Mouse (Mus musculus) hindbrain, embryonic 15.5 days (tissue): ENCODE data around the gene Ostm1. TPM values are rescaled to one million over a fixed set of nuclear protein-coding genes. Genes with fewer than 3 reads are reported as not detected.

Source experiments
- ATAC-seq: fragments of 200-750 bp; cut with Nextera tagmentation; 2 replicates; pipeline ENCODE4 v1.8.0; 2017; ENCODE audit warnings: low read depth, moderate number of reproducible peaks, moderate TSS enrichment; ENCODE audit not compliant: low FRiP score
- H3K27ac ChIP-seq: fragments of 300-500 bp; sonication (generic); replicated peaks from 2 replicates; pipeline ENCODE4 v1.5.1; 2015; ENCODE audit warnings: mild to moderate bottlenecking, inconsistent platforms
- H3K27me3 ChIP-seq: fragments of 300-500 bp; sonication (generic); 2 replicates; pipeline ENCODE4 v1.6.1; 2015; ENCODE audit warnings: control low read depth, inconsistent platforms
- H3K36me3 ChIP-seq: fragments of 300-500 bp; sonication (generic); 2 replicates; pipeline ENCODE4 v1.6.1; 2015; ENCODE audit warnings: control low read depth, inconsistent platforms
- H3K4me1 ChIP-seq: fragments of 300-500 bp; sonication (generic); replicated peaks from 2 replicates; pipeline ENCODE4 v1.6.1; 2015; ENCODE audit warnings: control low read depth, inconsistent platforms
- H3K4me2 ChIP-seq: fragments of 300-500 bp; sonication (generic); 2 replicates; pipeline ENCODE4 v1.6.1; 2015; ENCODE audit warnings: moderate library complexity, mild to moderate bottlenecking, inconsistent platforms
- H3K4me3 ChIP-seq: fragments of 300-500 bp; sonication (generic); 2 replicates; pipeline ENCODE4 v1.5.1; 2015; ENCODE audit warnings: mild to moderate bottlenecking, inconsistent platforms
- H3K9ac ChIP-seq: fragments of 300-500 bp; sonication (generic); 2 replicates; pipeline ENCODE4 v1.6.1; 2015; ENCODE audit warnings: inconsistent platforms
- H3K9me3 ChIP-seq: fragments of 300-500 bp; sonication (generic); 2 replicates; pipeline ENCODE4 v1.6.1; 2016; ENCODE audit warnings: control low read depth, inconsistent platforms
- WGBS: fragments of 180-500 bp; shearing (Covaris S2); methylation state at CpG from one replicate; pipeline ENCODE4 v1.1.7; 2015; 5-methylcytosine and 5-hydroxymethylcytosine counted together
- polyA plus RNA-seq: library from polyadenylated mRNA; unstranded; fragments of >200 nt; fragmentation: Nextera tagmentation; extraction: Ambion mirVana; gene quantifications from 2 replicates; pipeline ENCODE4 v1.2.1, GENCODE M21; 2015

Gene Ostm1
- polyA plus RNA-seq, 1 experiment from 2014 or later = 35.4 TPM

- H3K4me1 ChIP-seq = no peaks in the 10 kb centered on the region
- H3K9ac ChIP-seq = no peak overlapping the region
- no peak overlapping the region for H3K27ac ChIP-seq
- H3K9me3 ChIP-seq = no peaks in the 10 kb centered on the region
- no peaks in the 10 kb centered on the region for H3K27me3 ChIP-seq
- no peak overlapping the region for H3K4me2 ChIP-seq
- no peaks in the 10 kb centered on the region for H3K36me3 ChIP-seq
- no peak for ATAC-seq
- H3K4me3 ChIP-seq = no peak overlapping the region
- WGBS = 70% methylated on average over 10 of the region's 10 CpGs
These were observed 168.2 kb downstream of the Ostm1 start for GRCm38 (mm10) chr10:42751813-42752212.

Other genes with a start within 250 kb of the Ostm1 start
- 8.1 and 8.9 TPM in 2 replicates for gene Afg1l, start 105.3 kb upstream of the Ostm1 start, polyA plus RNA-seq
- 308 and 309 TPM in 2 replicates for gene Snx3, start 81.8 kb upstream of the Ostm1 start, polyA plus RNA-seq
- 0.39 and 0.87 TPM in 2 replicates for gene Nr2e1, start 190 bp upstream of the Ostm1 start, polyA plus RNA-seq
- gene Sec63, start 177.7 kb downstream of the Ostm1 start, polyA plus RNA-seq = 18.8 and 20.7 TPM in 2 replicates